Mouse (Mus musculus): ENCODE results near the gene Pick1. TPM values are rescaled to one million over a fixed set of nuclear protein-coding genes. Genes with fewer than 3 reads are reported as not detected.

The Pick1 gene
- polyA plus RNA-seq, 1 experiment from 2014 or later: 83.8 TPM

Other genes with a start within 250 kb of the Pick1 start
- gene H1f0, start 200.7 kb upstream of the Pick1 start, polyA plus RNA-seq (2015; fragmentation: Nextera tagmentation; extraction: Ambion mirVana): 259 and 266 TPM in 2 replicates
- gene Galr3, start 187.3 kb upstream of the Pick1 start, polyA plus RNA-seq (2015; fragmentation: Nextera tagmentation; extraction: Ambion mirVana): 0.17 TPM in 1 of 2 replicates, not detected in the other
- 50.4 and 51.5 TPM in 2 replicates for gene Ankrd54, start 166.3 kb upstream of the Pick1 start, polyA plus RNA-seq (2015; fragmentation: Nextera tagmentation; extraction: Ambion mirVana)
- 179 and 185 TPM in 2 replicates for gene Eif3l, start 154.0 kb upstream of the Pick1 start, polyA plus RNA-seq (2015; fragmentation: Nextera tagmentation; extraction: Ambion mirVana)
- gene Micall1, start 120.3 kb upstream of the Pick1 start, polyA plus RNA-seq (2015; fragmentation: Nextera tagmentation; extraction: Ambion mirVana): 8.7 and 10.3 TPM in 2 replicates
- 263 and 295 TPM in 2 replicates for gene Polr2f, start 88.2 kb upstream of the Pick1 start, polyA plus RNA-seq (2015; fragmentation: Nextera tagmentation; extraction: Ambion mirVana)
- 15.3 and 22.1 TPM in 2 replicates for gene 1700088E04Rik, start 87.9 kb upstream of the Pick1 start, polyA plus RNA-seq (2015; fragmentation: Nextera tagmentation; extraction: Ambion mirVana)
- 6.6 and 8.1 TPM in 2 replicates for gene Sox10, start 63.9 kb upstream of the Pick1 start, polyA plus RNA-seq (2015; fragmentation: Nextera tagmentation; extraction: Ambion mirVana)
- gene Gm49486, start 218 bp downstream of the Pick1 start, polyA plus RNA-seq (2015; fragmentation: Nextera tagmentation; extraction: Ambion mirVana): 1.6 and 2.0 TPM in 2 replicates
- 0.54 and 0.86 TPM in 2 replicates for gene Slc16a8, start 25.6 kb downstream of the Pick1 start, polyA plus RNA-seq (2015; fragmentation: Nextera tagmentation; extraction: Ambion mirVana)
- gene Baiap2l2, start 56.4 kb downstream of the Pick1 start, polyA plus RNA-seq (2015; fragmentation: Nextera tagmentation; extraction: Ambion mirVana): 1.7 and 2.8 TPM in 2 replicates
- gene Pla2g6, start 99.2 kb downstream of the Pick1 start, polyA plus RNA-seq (2015; fragmentation: Nextera tagmentation; extraction: Ambion mirVana): 34.5 and 35.5 TPM in 2 replicates
- gene Maff, start 117.4 kb downstream of the Pick1 start, polyA plus RNA-seq (2015; fragmentation: Nextera tagmentation; extraction: Ambion mirVana): 0.83 and 0.84 TPM in 2 replicates
- gene Tmem184b, start 174.4 kb downstream of the Pick1 start, polyA plus RNA-seq (2015; fragmentation: Nextera tagmentation; extraction: Ambion mirVana): 37.7 and 39.2 TPM in 2 replicates
- 231 and 245 TPM in 2 replicates for gene Csnk1e, start 226.4 kb downstream of the Pick1 start, polyA plus RNA-seq (2015; fragmentation: Nextera tagmentation; extraction: Ambion mirVana)

Data from hindbrain, embryonic 13.5 days (tissue).